Mouse (Mus musculus) hindbrain, embryonic 10.5 days (tissue): ENCODE measurements around the gene Lrrc39. TPM values are rescaled to one million over a fixed set of nuclear protein-coding genes. Genes with fewer than 3 reads are reported as not detected.
"Not testable (repeated sequence)": the region's sequence is repeated elsewhere in the genome, so short reads cannot be mapped to it uniquely, and the experiment has no call there.

Source experiments
- DNase-seq: peaks from one replicate; pipeline ENCODE4 v3.0.0-alpha.2; 2017; ENCODE audit warnings: low spot score
- H3K27ac ChIP-seq: fragments of 300-500 bp; sonication (generic); 2 replicates; pipeline ENCODE4 v1.5.1; 2016; ENCODE audit warnings: mild to moderate bottlenecking, moderate library complexity
- H3K27me3 ChIP-seq: fragments of 300-500 bp; sonication (generic); 2 replicates; pipeline ENCODE4 v1.6.1; 2016; ENCODE audit warnings: mild to moderate bottlenecking; ENCODE audit not compliant: poor library complexity, insufficient read depth, severe bottlenecking
- H3K36me3 ChIP-seq: fragments of 300-500 bp; sonication (generic); 2 replicates; pipeline ENCODE4 v1.6.1; 2016; ENCODE audit warnings: mild to moderate bottlenecking, moderate library complexity
- H3K4me1 ChIP-seq: fragments of 300-500 bp; sonication (generic); replicated peaks from 2 replicates; pipeline ENCODE4 v1.6.1; 2016; ENCODE audit warnings: mild to moderate bottlenecking
- H3K4me3 ChIP-seq: fragments of 300-500 bp; sonication (generic); 2 replicates; pipeline ENCODE4 v1.5.1; 2016; ENCODE audit warnings: mild to moderate bottlenecking, moderate library complexity
- H3K9me3 ChIP-seq: fragments of 300-500 bp; sonication (generic); 2 replicates; pipeline ENCODE4 v1.6.1; 2016; ENCODE audit warnings: mild to moderate bottlenecking, moderate library complexity
- WGBS: fragments of 180-500 bp; shearing (Covaris S2); methylation state at CpG from one replicate; pipeline ENCODE4 v1.1.7; 2016; 5-methylcytosine and 5-hydroxymethylcytosine counted together
- polyA plus RNA-seq: library from polyadenylated mRNA; unstranded; fragments of >200 nt; fragmentation: Nextera tagmentation; extraction: Ambion mirVana; gene quantifications from 2 replicates; pipeline ENCODE4 v1.2.1, GENCODE M21; 2016

The Lrrc39 gene
- polyA plus RNA-seq = 0.31 and 0.70 TPM in 2 replicates

GRCm38 (mm10) chr3:116562408-116563094 is at the start of gene Lrrc39:
Lrrc39 (plus strand) TSS chr3:116562973.
- Histone ChIP-seq H3K36me3 (no peaks in the 10 kb centered on the region), H3K27me3 (no peaks in the 10 kb centered on the region), H3K4me3 (no peak within 1 kb of the TSS), H3K9me3 (0 out of 2 replicates have a peak, but pooled peaks cover 6% of the 10 kb centered on the region), H3K27ac (no peak within 1 kb of the TSS), H3K4me1 (no peaks in the 10 kb centered on the region)
- 82% methylated on average over 7 of the region's 7 CpGs for WGBS
- DNase-seq = no peak

GRCm38 (mm10) chr3:116520141-116520761 is 42.5 kb upstream of the Lrrc39 start:
- Histone ChIP-seq H3K4me3 (no peak overlapping the region), H3K36me3 (peaks cover 31% of the 10 kb centered on the region), H3K9me3 (no peaks in the 10 kb centered on the region), H3K27ac (no peak overlapping the region), H3K27me3 (no peaks in the 10 kb centered on the region), H3K4me1 (no peaks in the 10 kb centered on the region)
- DNase-seq = no peak
- 83% methylated on average over 12 of the region's 12 CpGs for WGBS

- Histone ChIP-seq H3K27me3 (no peaks in the 10 kb centered on the region), H3K9me3 (no peaks in the 10 kb centered on the region), H3K4me1 (no peaks in the 10 kb centered on the region), H3K36me3 (peaks cover 19% of the 10 kb centered on the region), H3K27ac (no peak overlapping the region), H3K4me3 (no peak overlapping the region)
- no peak for DNase-seq
- WGBS = 60% methylated on average over 5 of the region's 5 CpGs
Observed at GRCm38 (mm10) chr3:116529741-116530140, 33.0 kb upstream of the Lrrc39 start.

GRCm38 (mm10) chr3:116530826-116531225 is 31.9 kb upstream of the Lrrc39 start:
- no peaks in the 10 kb centered on the region for H3K4me1 ChIP-seq
- no peak for DNase-seq
- no peaks in the 10 kb centered on the region for H3K27me3 ChIP-seq
- 94% methylated on average over 4 of the region's 4 CpGs for WGBS
- no peak overlapping the region for H3K4me3 ChIP-seq
- no peaks in the 10 kb centered on the region for H3K9me3 ChIP-seq
- H3K27ac ChIP-seq = no peak overlapping the region
- H3K36me3 ChIP-seq = peaks cover 28% of the 10 kb centered on the region

- H3K4me3 ChIP-seq = no peak overlapping the region
- no peaks in the 10 kb centered on the region for H3K4me1 ChIP-seq
- H3K9me3 ChIP-seq = no peaks in the 10 kb centered on the region
- no peak overlapping the region for H3K27ac ChIP-seq
- 66% methylated on average over 16 of the region's 16 CpGs for WGBS
- no peaks in the 10 kb centered on the region for H3K27me3 ChIP-seq
- DNase-seq = no peak
- H3K36me3 ChIP-seq = peaks cover 80% of the 10 kb centered on the region
Observed at GRCm38 (mm10) chr3:116536428-116537199, 26.2 kb upstream of the Lrrc39 start.

GRCm38 (mm10) chr3:116537200-116537573 is 25.6 kb upstream of the Lrrc39 start:
- DNase-seq = no peak
- H3K36me3 ChIP-seq = peaks cover 86% of the 10 kb centered on the region
- no peak overlapping the region; the same call in 1 of the 2 replicates for H3K27ac ChIP-seq
- no peaks in the 10 kb centered on the region for H3K27me3 ChIP-seq
- H3K4me1 ChIP-seq = no peaks in the 10 kb centered on the region
- no peak overlapping the region for H3K4me3 ChIP-seq
- H3K9me3 ChIP-seq = no peaks in the 10 kb centered on the region
- 40% methylated on average over 6 of the region's 6 CpGs for WGBS

GRCm38 (mm10) chr3:116542070-116542469 is 20.7 kb upstream of the Lrrc39 start:
- no peaks in the 10 kb centered on the region for H3K9me3 ChIP-seq
- peaks cover 93% of the 10 kb centered on the region for H3K36me3 ChIP-seq
- no peak overlapping the region for H3K27ac ChIP-seq
- H3K27me3 ChIP-seq = no peaks in the 10 kb centered on the region
- no peaks in the 10 kb centered on the region for H3K4me1 ChIP-seq
- no peak overlapping the region for H3K4me3 ChIP-seq
- DNase-seq = no peak
- 87% methylated on average over 2 of the region's 2 CpGs for WGBS

GRCm38 (mm10) chr3:116542532-116542931 is 20.2 kb upstream of the Lrrc39 start:
- Histone ChIP-seq H3K4me3 (no peak overlapping the region), H3K4me1 (no peaks in the 10 kb centered on the region), H3K9me3 (no peaks in the 10 kb centered on the region), H3K27ac (no peak overlapping the region), H3K27me3 (no peaks in the 10 kb centered on the region), H3K36me3 (peaks cover 93% of the 10 kb centered on the region)
- no peak for DNase-seq
- WGBS = 82% methylated on average over 3 of the region's 3 CpGs

GRCm38 (mm10) chr3:116547430-116547829 is 15.3 kb upstream of the Lrrc39 start:
- no peaks in the 10 kb centered on the region for H3K27me3 ChIP-seq
- 93% methylated on average over 5 of the region's 5 CpGs for WGBS
- H3K27ac ChIP-seq = no peak overlapping the region
- H3K4me1 ChIP-seq = no peaks in the 10 kb centered on the region
- DNase-seq = no peak
- H3K4me3 ChIP-seq = no peak overlapping the region
- H3K36me3 ChIP-seq = peaks cover 85% of the 10 kb centered on the region
- no peaks in the 10 kb centered on the region for H3K9me3 ChIP-seq

GRCm38 (mm10) chr3:116551362-116551761 is 11.4 kb upstream of the Lrrc39 start:
- Histone ChIP-seq H3K4me3 (no peak overlapping the region), H3K27me3 (no peaks in the 10 kb centered on the region), H3K4me1 (no peaks in the 10 kb centered on the region), H3K27ac (no peak overlapping the region), H3K36me3 (peaks cover 49% of the 10 kb centered on the region), H3K9me3 (no peaks in the 10 kb centered on the region)
- whole genome bisulfite sequencing = 93% methylated on average over 5 of the region's 5 CpGs
- no peak for DNase-seq

- 95% methylated on average over 14 of the region's 14 CpGs for WGBS
- not testable (repeated sequence) for H3K4me1 ChIP-seq, DNase-seq, H3K4me3 ChIP-seq, H3K9me3 ChIP-seq, H3K27me3 ChIP-seq, H3K27ac ChIP-seq, H3K36me3 ChIP-seq
Observed at GRCm38 (mm10) chr3:116561315-116561714, 1.5 kb upstream of the Lrrc39 start.

GRCm38 (mm10) chr3:116563095-116563492 is 321 bp downstream of the Lrrc39 start:
- Histone ChIP-seq H3K27me3 (no peaks in the 10 kb centered on the region), H3K27ac (no peak overlapping the region), H3K4me1 (no peaks in the 10 kb centered on the region), H3K36me3 (no peaks in the 10 kb centered on the region), H3K4me3 (no peak overlapping the region), H3K9me3 (0 out of 2 replicates have a peak, but pooled peaks cover 6% of the 10 kb centered on the region)
- WGBS = 87% methylated on average over 7 of the region's 7 CpGs
- no peak for DNase-seq

- H3K9me3 ChIP-seq = 0 out of 2 replicates have a peak, but pooled peaks cover 6% of the 10 kb centered on the region
- no peaks in the 10 kb centered on the region for H3K36me3 ChIP-seq
- H3K4me1 ChIP-seq = no peaks in the 10 kb centered on the region
- H3K27me3 ChIP-seq = no peaks in the 10 kb centered on the region
- no peak overlapping the region for H3K27ac ChIP-seq
- H3K4me3 ChIP-seq = no peak overlapping the region
- no peak for DNase-seq
- WGBS = 75% methylated on average over 2 of the region's 2 CpGs
Observed at GRCm38 (mm10) chr3:116570628-116571027, 7.9 kb downstream of the Lrrc39 start.
